ENCODE assay signal across 8 mouse cellular contexts in the genomic region with DNA sequence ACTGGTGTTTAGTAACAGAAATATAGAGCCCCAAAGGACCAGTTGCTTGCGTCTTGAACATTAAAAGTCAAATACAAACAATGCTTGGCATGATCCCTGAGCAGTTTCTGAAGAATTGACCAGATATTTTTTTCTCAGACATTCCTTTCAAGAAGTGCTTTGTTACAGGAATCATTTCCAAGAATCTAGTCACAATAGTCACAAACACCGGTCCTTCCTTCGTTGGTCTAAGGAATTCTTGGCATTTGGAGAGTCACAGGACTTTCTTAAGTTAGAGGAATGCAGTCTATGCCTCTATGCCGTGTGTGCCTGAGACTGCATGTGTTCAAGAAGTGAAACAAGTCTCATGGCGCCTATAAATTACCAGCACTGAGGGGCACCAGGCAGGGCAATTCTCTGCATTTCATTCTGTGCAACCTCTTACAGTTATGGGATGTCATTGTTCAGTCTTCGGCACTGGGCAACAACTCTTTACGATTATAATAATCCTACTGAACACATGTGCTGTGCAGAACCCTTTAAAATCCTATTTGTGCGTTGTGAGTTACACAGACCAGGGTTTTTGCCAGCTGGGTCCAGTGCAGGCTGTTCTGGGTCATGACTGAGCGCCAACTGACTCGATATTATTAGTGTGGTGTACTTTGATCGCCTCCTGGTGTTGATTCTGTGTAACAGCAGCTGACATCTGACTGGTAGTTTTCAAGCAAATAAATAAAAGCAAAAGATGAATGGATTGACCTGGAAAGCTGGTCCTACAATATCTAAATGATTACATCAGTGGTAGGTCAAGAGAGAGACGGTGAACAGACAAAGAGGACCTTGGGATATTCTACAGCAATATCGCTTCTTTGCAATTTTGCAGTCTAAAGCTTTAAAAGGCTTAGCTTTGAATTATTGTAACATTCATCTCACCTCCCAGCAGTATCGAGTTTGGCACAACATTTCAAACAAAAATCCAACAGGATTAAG.
DNase-seq lines count a peak whose midpoint lies in the region; ATAC-seq lines count a peak whose summit lies in the region.

No protein-coding gene starts in this region.

- peaks cover 6% of the 10 kb centered on the region for H3K4me1 ChIP-seq in heart, embryonic 13.5 days
- H3K4me1 ChIP-seq in kidney, embryonic 15.5 days, result 0 out of 2 replicates have a peak, but pooled peaks cover 4% of the 10 kb centered on the region
- H3K4me1 ChIP-seq in limb, embryonic 13.5 days, result peaks cover 4% of the 10 kb centered on the region; the same call in 1 of the 2 replicates
- no peaks in the 10 kb centered on the region for H3K4me1 ChIP-seq in neural tube, embryonic 12.5 days

- no peaks in the 10 kb centered on the region for H3K9me3 ChIP-seq in heart, embryonic 13.5 days
- no peaks in the 10 kb centered on the region for H3K9me3 ChIP-seq in kidney, embryonic 15.5 days (replicated peaks)
- no peaks in the 10 kb centered on the region for H3K9me3 ChIP-seq in limb, embryonic 13.5 days
- no peaks in the 10 kb centered on the region for H3K9me3 ChIP-seq in neural tube, embryonic 12.5 days

- H3K36me3 ChIP-seq in heart, embryonic 13.5 days, result no peaks in the 10 kb centered on the region
- H3K36me3 ChIP-seq in kidney, embryonic 15.5 days, result no peaks in the 10 kb centered on the region
- H3K36me3 ChIP-seq in limb, embryonic 13.5 days, result no peaks in the 10 kb centered on the region
- H3K36me3 ChIP-seq in neural tube, embryonic 12.5 days, result no peaks in the 10 kb centered on the region

- peak overlapping the region; percentile 54 for H3K4me2 ChIP-seq in heart, embryonic 13.5 days
- peak overlapping the region; percentile 41 for H3K4me2 ChIP-seq in kidney, embryonic 15.5 days
- peak overlapping the region; percentile 53 for H3K4me2 ChIP-seq in limb, embryonic 13.5 days (replicated peaks)
- H3K4me2 ChIP-seq in neural tube, embryonic 12.5 days (replicated peaks), result peak overlapping the region; percentile 38

- no peaks in the 10 kb centered on the region for H3K27me3 ChIP-seq in heart, embryonic 13.5 days (replicated peaks)
- no peaks in the 10 kb centered on the region for H3K27me3 ChIP-seq in kidney, embryonic 15.5 days
- no peaks in the 10 kb centered on the region for H3K27me3 ChIP-seq in limb, embryonic 13.5 days
- H3K27me3 ChIP-seq in neural tube, embryonic 12.5 days (replicated peaks), result no peaks in the 10 kb centered on the region

- no peak; the same call in 1 of the 2 replicates for ATAC-seq in heart, embryonic 13.5 days (ENCODE audit: extremely low read depth, insufficient number of reproducible peaks, low FRiP score, low TSS enrichment)
- ATAC-seq in kidney, embryonic 15.5 days (replicated peaks; ENCODE audit: low FRiP score), result peak; percentile 89
- peak; percentile 97 for ATAC-seq in limb, embryonic 13.5 days (ENCODE audit: low FRiP score, low read depth)
- peak; percentile 94 for ATAC-seq in neural tube, embryonic 12.5 days (ENCODE audit: low FRiP score, low read depth)

- DNase-seq in 416B (ENCODE audit: low read depth), result peak; percentile 59
- DNase-seq in brain, embryonic 18.5 days (ENCODE audit: low read depth, low spot score), result peak; percentile 39
- peak; percentile 2 for DNase-seq in fibroblast of lung, adult 2 months (ENCODE audit: low read depth)
- DNase-seq in urinary bladder, postnatal 10 days (ENCODE audit: low spot score), result peak; percentile 30

- H3K27ac ChIP-seq in heart, embryonic 13.5 days (replicated peaks), result no peak overlapping the region
- no peak overlapping the region for H3K27ac ChIP-seq in kidney, embryonic 15.5 days
- peak overlapping the region; percentile 58 for H3K27ac ChIP-seq in limb, embryonic 13.5 days
- no peak overlapping the region for H3K27ac ChIP-seq in neural tube, embryonic 12.5 days

- 34% methylated on average over 14 of the region's 14 CpGs for WGBS in heart, embryonic 13.5 days
- WGBS in kidney, embryonic 15.5 days, result 35% methylated on average over 14 of the region's 14 CpGs
- WGBS in limb, embryonic 13.5 days, result 16% methylated on average over 14 of the region's 14 CpGs
- WGBS in neural tube, embryonic 12.5 days, result 42% methylated on average over 14 of the region's 14 CpGs

- H3K9ac ChIP-seq in heart, embryonic 13.5 days, result no peak overlapping the region
- H3K9ac ChIP-seq in kidney, embryonic 15.5 days, result no peak overlapping the region
- H3K9ac ChIP-seq in limb, embryonic 13.5 days, result no peak overlapping the region
- no peak overlapping the region for H3K9ac ChIP-seq in neural tube, embryonic 12.5 days

- H3K4me3 ChIP-seq in heart, embryonic 13.5 days, result peak overlapping the region; percentile 20
- H3K4me3 ChIP-seq in kidney, embryonic 15.5 days (replicated peaks), result no peak overlapping the region
- H3K4me3 ChIP-seq in limb, embryonic 13.5 days, result peak overlapping the region; percentile 11
- no peak overlapping the region for H3K4me3 ChIP-seq in neural tube, embryonic 12.5 days

Comparison
In these comparisons a context has a peak if more than half of its experiments do, and no peak if none do; other contexts are left out.
1. DNase-seq: peak in every context shown above with its lines; median percentile 59 in 416B; 39 in brain, embryonic 18.5 days; 30 in urinary bladder, postnatal 10 days; 2 in fibroblast of lung, adult 2 months.
2. H3K4me3 ChIP-seq: peak in heart, embryonic 13.5 days (single experiment) and limb, embryonic 13.5 days (single experiment); none in kidney, embryonic 15.5 days (single experiment) and neural tube, embryonic 12.5 days (single experiment).
3. Peak in every context shown above with its lines, with median percentiles within 50 percentile points of each other: H3K4me2 ChIP-seq.